Mouse (Mus musculus) lung, postnatal 36 days (tissue): ENCODE data around the gene Psd.

Experiments used
- DNase-seq: peaks from one replicate; pipeline ENCODE4 v3.0.0; 2022; ENCODE audit warnings: mixed read lengths

The Psd gene

DNA sequence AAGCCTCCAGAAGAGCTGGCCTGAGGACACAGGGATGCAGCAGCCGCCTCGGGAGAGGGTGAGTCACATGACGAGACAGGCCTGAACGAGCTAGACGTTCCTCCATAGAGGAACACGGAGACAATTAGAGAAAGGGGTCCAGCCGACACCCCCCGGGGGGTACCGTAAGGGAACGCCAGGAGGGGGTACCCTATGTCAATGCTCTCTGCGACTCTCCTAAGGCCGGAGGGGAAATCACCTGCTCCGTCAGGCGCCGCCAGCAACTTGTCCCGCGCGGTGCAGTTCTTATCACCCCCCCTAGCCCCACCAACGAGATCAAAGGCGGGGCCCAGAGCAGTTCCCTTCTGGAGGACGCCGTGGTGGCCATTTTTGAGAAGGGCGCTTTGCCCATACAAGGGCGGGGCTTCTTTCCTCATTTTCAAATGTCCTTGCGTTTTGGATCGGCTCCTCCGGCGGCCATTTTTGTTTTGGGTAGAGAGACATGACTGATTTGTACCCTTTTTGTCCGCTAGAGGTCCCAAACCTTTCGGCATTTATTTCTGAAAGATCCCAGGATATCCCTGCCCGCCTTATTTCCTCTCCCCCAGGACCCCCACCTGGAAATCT is 11.5 kb upstream of the Psd start, which contains the start of gene Cuedc2:
TSS of gene Cuedc2 (minus strand) at position 372 of the 606 bp plus-strand sequence.
- peak; percentile 99 for DNase-seq

DNA sequence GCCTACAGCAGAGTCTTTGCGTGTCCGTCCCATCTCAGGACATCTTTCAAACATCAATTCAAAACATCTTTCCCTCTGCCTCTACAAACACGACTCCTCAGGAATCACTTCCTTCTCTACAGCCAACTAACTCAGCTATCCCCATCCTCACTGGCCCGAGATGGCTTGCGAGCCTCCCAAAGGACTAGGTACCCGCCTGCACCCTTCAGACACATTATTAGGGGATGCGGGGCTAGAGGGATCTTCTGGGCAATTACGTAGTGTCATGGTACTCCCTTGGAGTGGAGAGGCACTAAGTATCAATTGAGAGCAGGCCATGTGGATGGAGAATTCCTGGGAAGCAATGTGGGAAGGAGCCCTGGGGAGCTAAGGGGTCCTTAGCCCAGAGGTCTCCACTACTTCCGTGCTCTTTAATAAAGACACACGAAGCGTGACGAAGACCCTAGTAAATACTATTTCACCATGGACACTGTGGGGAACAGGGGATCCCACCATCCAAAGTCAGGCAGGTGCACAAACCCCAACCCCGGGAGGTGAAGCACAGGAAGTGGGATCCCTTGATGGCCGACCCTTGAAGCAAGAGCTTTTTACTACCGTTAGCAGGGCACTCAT is 10.9 kb upstream of the Psd start:
- DNase-seq = no peak

DNA sequence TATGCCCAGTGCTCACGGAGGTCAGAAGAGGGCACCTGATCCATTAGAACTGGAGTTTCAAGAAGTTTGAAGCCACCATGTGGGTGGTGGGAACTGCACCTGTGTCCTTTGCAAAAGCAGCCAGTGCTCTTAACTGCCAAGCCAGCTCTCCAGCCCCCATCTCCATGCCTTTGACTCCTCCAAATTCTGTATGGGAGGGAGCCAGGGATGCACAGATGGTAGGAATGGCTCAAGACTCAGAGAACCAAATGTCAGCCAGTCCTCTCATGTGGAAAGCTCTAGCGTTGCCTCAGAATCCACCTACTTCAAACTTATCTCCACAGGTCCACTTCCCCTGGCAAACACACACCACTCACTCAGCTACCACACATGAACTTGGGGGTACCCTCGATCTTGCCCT is 7.0 kb upstream of the Psd start:
- DNase-seq = no peak

DNA sequence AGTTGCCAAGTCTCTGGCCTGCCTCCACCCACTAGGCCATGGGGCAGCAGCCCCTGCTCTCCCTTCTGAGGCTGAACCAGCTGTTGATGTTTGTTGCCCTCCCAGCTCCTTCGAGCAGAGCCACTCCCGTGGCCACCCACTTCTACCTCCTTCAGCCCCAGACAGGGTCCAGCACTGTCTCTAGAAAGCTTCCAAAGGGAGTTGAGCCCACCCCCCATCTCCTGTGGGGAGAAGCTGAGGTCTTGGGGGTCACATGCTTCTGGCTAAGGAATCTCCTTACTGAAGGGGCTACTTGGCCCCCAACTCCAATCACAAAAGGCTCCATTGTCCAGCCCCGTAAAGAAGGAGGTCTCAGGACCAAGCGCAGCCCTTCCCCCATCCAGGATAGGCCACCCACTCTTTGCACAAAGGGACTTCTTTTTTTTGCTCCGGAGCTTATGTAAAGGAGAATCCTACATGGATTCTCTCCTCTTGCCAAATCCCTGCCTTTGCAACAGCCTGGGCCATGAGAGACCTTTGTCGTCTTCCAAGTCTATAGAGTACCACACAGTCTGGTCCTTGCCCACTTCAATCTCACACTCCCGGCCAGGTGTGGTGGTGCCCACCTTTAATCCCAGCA is 5.9 kb upstream of the Psd start:
- no peak for DNase-seq

DNA sequence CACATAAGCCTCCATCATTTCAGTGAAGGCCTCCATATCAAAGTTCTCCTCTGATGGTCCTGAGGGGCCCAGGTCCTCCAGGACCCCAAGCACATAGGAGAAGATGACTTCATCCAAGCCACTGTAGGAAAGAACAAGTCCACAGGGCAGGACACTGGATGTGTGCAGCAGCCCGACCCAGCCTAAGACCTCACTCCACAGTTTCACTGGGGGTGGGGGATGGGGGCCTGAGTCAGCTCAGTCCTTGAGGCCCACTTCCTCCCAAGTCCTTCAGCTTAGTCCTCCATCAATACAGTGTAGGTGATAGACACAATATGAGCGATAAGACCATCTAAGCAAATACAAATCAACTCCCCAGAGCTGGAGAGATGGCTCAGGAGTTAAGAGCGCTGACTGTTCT is 5.0 kb upstream of the Psd start:
- DNase-seq = no peak

DNA sequence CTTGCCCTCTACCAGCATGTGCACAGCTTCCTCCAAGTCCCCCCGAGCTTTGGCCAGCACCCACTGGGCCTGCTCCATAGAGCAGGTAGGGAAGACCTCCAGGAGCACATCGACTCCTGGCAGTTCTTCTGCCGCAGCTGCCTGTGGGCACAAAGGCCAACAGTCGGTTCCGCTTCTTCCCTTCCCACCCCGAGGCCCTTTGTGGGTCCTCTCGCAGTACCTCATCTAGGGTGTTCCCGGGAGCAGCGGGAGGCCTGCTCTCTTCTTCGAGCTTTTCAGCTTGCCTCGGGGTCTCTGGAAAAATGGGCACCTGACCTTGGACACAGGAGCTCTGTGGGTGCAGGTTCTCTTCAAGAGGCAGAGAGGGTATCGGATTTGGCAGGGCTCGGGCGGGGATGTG is 4.4 kb upstream of the Psd start:
- no peak for DNase-seq

DNA sequence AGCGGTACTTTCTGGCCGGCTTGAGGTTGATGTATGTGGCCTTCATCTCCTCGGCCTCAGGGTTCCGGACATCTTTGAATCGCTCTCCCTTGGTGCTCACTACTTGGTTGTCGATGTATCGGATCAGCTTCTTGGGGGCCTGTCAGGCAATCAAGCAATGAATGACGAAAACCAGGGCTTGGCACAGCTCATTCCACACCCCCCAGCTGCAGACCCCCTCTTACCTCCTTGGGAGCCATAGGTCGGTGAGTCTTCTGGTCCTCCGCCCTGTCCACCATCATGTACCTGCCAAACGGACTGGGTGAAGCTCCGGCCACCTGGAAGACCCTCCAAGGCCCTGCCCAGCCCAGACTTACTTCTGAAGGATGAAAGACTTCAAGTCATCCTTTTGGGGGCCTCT is 3.7 kb upstream of the Psd start:
- DNase-seq = no peak

DNA sequence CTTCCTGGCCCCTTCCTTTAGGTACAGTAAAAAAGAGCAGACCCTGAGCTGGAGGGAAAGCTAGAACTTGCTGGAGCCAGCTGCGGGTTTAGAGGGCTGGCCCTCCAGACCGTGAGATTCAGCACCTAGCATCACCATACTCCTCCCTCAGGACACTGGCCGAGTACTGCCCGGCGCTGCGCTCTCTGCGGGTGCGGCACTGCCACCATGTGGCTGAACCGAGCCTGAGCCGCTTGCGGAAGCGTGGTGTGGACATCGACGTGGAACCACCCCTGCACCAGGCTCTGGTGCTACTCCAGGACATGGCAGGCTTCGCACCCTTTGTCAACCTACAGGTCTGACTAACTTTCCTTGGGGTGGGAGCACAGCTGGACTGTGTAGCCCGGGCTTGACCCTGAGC is 3.0 kb upstream of the Psd start:
- peak; percentile 91 for DNase-seq

DNA sequence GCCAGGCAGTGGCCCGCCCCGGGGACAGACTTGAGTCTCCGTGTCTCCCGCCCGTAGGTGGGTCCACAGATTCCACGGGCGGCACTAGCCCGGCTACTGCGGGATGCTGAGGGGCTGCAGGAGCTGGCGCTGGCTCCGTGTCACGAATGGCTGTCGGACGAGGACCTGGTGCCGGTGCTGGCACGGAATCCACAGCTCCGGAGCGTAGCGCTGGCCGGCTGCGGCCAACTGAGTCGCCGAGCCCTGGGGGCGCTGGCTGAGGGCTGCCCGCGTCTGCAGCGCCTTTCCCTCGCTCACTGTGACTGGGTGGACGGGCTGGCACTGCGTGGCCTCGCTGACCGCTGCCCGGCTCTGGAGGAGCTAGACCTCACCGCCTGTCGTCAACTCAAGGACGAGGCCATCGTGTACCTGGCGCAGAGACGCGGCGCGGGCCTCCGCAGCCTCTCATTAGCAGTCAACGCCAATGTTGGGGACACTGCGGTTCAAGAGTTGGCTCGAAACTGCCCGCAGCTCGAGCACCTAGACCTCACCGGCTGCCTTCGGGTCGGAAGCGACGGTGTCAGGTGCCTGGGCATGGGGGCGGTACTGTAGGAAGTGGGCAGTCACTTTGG is 2.2 kb upstream of the Psd start:
- peak; percentile 16 for DNase-seq

DNA sequence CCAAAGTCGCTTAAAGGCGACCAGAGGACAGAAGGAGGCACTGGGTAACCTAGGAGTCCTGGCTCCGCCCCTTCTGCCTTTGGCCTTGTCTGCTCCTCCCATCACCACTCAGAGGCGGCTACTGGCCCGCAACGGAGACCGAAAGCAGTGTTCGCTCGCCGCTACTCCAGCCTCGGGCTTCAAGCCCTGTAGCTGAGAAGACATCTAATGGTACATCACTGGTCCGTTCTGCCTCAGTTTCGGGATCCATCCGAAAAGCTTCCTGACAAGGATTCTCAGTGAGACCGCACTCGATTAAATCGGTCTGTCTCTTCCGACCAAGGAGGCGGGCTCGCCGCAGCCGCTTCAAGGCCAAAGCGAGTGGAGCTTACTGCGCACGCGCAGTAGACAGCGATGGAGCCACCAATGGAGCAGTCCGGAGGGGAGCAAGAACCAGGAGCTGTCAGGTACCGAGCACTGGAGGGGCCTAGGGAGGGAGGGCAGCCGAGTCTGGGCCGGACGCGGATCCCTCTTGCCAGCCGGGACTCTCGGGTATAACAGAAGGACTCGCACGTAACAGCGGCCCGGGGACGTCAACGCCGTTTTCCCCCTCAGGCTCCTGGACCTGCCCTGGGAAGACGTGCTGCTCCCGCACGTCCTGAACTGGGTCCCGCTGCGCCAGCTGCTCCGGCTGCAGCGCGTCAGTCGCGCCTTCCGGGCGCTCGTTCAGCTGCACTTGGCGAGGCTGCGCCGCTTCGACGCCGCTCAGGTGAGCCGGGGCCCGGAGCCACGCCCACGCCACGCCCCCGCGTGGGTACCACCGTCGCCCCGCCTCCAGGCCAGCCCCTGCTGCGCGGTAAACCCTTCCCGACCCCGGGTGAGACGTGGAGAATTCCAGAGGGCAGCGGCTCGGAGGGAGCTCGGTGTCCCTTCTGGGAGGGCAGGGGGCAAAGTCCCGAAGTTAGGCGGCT is 1.4 kb upstream of the Psd start, which contains the start of gene Fbxl15:
TSS of gene Fbxl15 (plus strand) at position 104 of the 950 bp plus-strand sequence.
- peak; percentile 95 for DNase-seq

DNA sequence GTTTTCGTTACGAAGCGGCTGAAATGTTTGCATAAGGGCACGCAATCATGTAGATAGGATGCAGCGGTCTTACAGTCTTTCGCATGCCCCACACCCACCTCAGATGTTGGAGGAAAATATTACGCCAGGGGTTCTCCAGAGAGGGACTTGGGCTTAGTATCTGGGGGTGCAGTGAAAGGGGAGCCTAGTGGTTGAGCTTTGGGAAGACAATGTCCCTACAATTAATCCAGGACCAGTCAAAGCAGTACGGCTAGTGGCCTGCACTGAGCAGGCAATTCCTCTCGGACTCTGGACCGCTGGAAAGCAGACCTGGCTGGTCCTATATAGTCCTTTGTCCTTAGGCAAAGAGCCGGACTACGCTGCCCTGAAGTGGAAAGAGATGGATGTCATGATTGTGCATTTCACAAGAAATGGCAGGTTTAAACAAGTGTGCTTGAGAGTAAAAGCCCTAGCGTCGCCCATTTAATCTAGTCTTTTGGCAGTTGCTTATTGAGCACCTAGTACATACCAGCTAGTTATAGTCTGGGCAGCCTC is 642 bp upstream of the Psd start:
- DNase-seq = no peak

DNA sequence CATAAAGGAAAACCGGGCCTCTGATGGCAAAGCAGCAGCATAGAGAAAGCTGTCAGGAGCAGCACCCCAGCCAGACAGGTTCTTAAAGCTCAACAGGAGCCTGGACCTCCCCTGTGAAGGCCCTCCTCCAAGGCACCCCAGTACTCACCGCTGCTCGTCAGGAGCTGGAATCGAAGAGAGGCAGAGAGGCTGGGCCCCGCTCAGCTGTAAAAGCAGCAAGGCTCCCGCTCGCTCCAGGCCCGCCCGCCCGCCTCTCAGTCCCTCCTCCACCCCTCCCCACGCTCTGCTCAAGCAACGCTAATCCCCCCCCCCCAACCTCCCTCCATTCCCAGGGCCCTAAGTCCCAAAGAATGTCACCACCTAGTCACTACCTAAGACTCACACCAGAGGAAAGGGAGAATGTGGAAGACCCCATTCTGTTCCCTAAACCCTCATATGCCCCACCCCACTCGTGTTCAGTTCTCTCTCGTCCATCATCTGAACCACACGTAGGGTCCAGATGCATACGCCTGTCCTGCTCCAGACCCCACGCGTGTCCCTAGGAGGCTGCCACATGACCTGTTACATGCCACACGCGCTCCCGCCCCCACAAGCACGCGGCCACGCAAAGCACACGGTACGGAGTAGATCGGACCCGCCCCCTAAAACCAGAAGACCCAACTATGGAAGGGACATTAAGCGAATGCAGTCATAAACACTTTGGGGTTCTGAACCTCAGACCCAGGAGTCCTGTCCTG is 769 bp downstream of the Psd start:
- DNase-seq = no peak

DNA sequence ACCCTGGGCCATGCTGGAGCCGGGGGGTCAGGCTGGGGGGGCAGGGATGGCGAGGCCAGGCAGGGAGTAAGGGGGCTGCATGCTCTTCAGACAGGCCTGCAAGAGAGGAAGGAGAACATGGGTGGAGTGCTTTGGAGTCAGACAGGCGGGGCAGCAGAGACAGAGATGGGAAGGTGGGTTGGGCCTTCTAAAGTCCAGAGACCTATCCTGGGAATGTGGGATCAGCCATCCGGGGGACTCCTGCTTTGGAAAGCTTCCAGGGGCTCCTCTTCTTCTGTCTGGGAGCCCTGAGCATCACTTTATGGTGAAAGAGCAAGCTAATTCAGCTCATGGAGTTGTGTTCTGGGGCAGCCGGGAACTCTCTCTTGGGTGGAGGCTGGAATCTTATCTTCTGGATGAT is 2.0 kb downstream of the Psd start:
- no peak for DNase-seq

DNA sequence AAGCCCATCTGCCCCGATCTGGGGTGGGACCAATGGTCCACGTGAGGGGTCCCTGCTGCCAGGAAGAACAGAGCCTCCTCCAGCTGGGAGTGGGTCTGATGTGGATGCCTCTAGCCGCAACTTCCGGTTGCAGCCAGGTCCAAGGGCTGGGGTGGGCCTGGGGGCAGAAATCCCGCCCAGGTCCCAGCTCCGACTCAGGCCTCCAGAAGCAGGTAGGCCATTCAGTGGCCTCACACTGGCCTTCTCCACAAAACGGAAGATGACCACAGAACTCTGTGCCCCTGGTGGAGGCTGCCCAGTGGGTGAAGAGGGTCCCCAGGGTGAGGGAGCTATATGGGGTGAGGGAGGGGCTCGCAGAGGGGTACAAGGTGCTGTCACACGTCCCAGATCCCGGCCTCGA is 2.6 kb downstream of the Psd start:
- DNase-seq = no peak

DNA sequence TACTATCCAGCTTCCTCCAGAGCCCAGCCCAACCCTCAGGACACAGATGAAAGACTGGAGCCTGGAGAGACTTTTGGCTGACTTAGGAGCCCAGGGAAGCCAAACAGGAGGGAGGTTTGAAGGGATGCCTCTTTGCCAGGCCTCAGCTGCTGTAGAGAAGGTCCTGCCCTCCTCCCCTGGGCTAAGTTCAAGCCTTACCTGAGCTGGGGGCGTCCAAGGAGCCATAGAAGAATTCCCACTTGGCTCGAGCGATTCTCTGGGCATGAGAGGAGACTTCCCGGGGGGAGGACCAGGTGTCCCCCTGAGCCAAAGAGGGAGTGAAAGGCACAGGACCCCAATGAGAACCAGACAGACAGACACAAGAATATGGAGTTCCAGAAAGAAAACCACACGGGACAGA is 3.2 kb downstream of the Psd start:
- no peak for DNase-seq

DNA sequence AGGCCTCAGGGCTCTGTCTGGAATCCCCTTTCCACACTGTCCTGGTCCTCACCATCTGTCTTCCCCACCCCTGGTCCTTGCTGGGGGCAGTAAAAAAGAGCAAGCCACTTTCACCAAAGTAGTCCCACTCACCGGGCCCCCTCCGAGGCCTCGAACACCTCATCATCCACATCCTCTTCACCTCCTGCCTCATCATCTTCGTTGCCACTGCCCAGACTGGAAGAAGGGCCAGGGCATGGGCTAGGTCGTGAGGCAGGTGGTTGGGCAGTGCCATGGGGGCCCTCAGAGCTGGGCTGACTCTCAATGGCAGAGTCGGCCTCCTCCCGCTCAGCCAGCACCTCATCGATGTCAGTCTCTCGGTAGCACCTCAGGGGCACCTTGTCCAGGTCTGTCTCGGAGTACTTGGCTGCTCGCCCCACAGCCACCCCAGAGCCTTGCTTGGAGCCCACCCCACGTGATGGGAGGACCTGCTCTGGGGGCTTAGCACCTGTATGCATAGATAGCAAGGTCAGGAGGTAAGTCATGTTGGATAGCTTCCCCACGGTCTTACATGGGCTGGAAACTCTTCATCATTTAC is 3.9 kb downstream of the Psd start:
- DNase-seq = no peak

DNA sequence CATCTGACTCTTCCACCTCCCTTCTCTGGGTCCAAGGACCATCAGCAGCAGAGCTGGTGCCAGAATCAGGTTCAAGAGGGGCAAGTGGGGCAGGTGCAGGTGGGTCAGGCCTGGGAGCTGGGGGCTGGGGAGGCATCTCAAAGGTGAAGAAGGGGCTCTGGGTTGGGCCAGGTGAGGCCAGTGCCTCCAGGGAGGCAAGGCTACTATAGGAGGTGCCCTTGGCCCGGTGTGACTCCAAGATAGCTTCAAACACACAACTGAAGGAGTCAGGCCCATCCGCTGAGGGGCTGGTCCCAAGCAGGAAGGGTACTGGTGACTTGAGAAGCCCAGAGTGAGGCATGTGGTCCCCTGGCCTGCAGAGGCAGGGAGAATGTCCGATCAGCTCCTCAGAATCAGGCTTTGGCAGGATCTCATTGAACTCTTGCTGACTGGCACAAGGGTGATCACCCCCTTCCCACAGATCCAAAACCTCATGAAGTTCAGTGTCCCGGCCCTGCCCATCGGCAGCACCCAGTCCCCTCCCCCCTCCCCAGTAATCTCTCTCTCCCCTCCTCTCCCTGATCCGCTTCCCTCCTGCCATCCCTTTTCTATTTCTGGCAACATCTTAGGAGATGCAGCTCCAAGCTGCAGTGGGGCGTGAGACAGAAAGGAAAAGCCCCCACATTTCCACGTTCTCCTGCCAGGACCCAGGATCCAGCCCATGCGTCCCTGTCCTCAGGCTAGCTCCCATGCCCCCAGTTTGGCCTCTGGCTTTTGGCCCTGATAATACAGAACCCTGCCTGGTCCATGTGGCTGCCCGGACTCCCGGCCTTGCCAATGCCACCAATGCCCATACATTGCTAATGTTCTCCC is 4.6 kb downstream of the Psd start:
- no peak for DNase-seq

DNA sequence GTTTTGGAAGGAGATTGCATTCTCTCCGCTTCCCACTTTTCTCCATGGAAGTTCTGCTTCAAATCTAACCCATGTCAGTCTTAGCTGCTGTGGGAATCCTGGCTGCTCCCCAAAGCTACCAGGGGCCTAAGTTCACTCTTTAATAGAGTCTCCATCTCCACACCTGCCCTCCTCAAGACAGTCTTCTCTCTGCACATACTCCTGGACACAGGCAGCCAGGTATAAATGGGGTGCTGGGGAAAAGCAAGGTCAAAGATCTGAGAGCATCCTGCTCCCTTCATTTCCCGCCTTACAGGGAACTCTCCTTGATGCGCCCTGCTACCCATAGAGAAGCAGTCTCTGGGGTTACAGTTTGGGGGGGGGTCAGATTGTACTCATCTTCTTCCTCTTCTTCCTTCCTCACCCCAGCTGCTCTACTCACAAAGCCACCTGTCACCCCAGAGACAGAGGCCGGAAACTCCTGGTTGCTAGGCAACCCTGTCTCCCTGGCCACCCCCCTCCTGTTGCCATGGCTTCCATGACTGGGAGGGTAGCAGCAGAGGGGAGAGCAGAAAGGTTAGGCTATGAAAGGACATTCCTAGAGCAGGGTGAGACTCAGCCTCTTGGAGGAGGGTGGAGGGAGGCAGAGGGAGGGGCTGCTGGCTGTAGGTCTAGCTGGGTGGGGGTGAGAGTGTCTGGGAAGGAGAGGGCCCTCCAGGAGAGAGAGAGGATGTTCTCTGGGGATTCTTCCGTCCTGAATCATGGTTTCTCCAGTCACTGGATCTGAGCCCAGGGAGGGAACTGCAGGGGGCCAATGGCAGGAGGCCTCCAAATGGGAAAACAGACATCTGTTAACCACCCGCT is 5.6 kb downstream of the Psd start:
- no peak for DNase-seq

DNA sequence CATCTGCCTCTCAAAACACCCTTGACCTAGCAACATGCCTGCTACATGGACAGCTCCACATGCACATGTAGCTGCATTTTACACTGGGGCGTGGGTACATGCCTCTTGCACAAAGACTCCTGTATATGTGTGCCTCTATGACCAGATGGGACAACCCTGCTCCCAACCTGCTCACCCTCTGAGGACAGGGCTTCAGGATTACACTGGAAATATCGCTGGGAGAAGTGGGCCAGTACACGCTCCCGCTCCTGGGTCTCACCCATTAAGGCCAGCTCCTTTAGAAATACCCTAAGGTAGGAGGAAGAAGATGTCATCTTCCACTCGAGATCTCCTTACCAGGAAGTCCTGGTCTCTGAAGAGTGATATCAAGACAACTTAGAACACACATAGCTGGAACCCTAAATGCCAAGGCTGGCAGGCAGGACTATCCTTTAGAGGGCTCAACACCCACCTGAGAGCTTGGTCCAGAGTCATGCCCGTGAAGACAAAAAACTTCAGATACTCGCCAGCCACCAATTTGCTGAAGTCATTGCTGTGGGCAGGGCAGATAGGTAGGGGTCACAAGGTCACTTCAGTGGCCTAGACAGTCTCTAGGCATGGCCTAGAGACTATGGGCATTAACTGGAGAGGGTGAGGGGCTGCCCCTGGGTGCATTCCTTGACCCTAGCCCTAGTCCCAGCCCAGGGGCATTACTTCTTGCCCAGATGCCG is 6.7 kb downstream of the Psd start:
- no peak for DNase-seq
